Mouse (Mus musculus): ENCODE results near the gene Tekt5. TPM values are rescaled to one million over a fixed set of nuclear protein-coding genes. Genes with fewer than 3 reads are reported as not detected.

Gene Tekt5
- total and polyA plus RNA-seq, 3 experiments = 0.08 to 0.90 (median 0.71) TPM

DNA sequence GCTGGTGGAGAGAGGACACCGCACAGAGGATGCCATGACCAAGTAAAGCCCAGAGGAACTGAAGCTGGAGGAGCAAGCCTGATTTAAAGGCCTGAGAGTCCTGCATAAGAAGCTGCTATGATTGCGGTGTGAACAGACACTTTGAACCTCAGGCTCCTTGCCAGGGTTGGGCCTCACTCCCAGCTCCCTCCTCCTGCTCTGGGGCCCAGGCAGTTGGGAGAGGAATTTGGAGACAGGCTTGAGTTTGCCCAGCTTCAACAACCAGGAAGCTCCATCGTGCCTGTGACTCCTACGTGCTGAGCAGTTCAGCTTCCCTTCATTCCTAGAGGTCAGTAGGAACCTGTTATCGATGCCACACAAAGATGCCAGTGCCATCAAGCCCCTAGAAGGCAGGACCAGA, 45.9 kb downstream of the Tekt5 start:
- TF ChIP-seq POLR2AphosphoS5 (IDR thresholded peaks at IDR 0.05; ENCODE audit: insufficient replicate concordance, low read depth, low read length) = no peak
- no peak for TF ChIP-seq CTCF (IDR thresholded peaks at IDR 0.05; ENCODE audit: low read depth, low read length)
- no peak for TF ChIP-seq GATA1 (IDR thresholded peaks at IDR 0.05; ENCODE audit: borderline replicate concordance, low read length)
- TF ChIP-seq TAL1 (conservative IDR thresholded peaks at IDR 0.05; ENCODE audit: low read depth, low read length) = no peak
- no peak for TF ChIP-seq GATA2 (IDR thresholded peaks at IDR 0.05; ENCODE audit: borderline replicate concordance, low read depth, low read length)
- H3K27me3 ChIP-seq (ENCODE audit: insufficient read depth, low read length) = no peaks in the 10 kb centered on the region; the same call in 1 of the 2 replicates
- H3K4me3 ChIP-seq (ENCODE audit: low read depth, low read length) = no peak overlapping the region
- H3K9me3 ChIP-seq (replicated peaks) = no peaks in the 10 kb centered on the region
- ATAC-seq (ENCODE audit: extremely low read depth, insufficient number of reproducible peaks, low FRiP score, poor library complexity, severe bottlenecking) (no peak), DNase-seq (ENCODE audit: low spot score) (no peak)
- H3K4me1 ChIP-seq (ENCODE audit: insufficient read depth, low read depth, low read length) = no peaks in the 10 kb centered on the region
- no peaks in the 10 kb centered on the region for H3K36me3 ChIP-seq (replicated peaks)

- no peaks in the 10 kb centered on the region; the same call in 1 of the 2 replicates for H3K27me3 ChIP-seq (ENCODE audit: insufficient read depth, low read length)
- DNase-seq (ENCODE audit: low spot score) = no peak
- H3K4me3 ChIP-seq (ENCODE audit: low read depth, low read length) = no peak overlapping the region
- TF ChIP-seq GATA1 (IDR thresholded peaks at IDR 0.05; ENCODE audit: borderline replicate concordance, low read length) = no peak
- no peak for TF ChIP-seq POLR2AphosphoS5 (IDR thresholded peaks at IDR 0.05; ENCODE audit: insufficient replicate concordance, low read depth, low read length)
- TF ChIP-seq GATA2 (IDR thresholded peaks at IDR 0.05; ENCODE audit: borderline replicate concordance, low read depth, low read length) = no peak
- TF ChIP-seq CTCF (IDR thresholded peaks at IDR 0.05; ENCODE audit: low read depth, low read length) = no peak
- no peak for TF ChIP-seq TAL1 (conservative IDR thresholded peaks at IDR 0.05; ENCODE audit: low read depth, low read length)
- no peak for ATAC-seq (ENCODE audit: extremely low read depth, insufficient number of reproducible peaks, low FRiP score, poor library complexity, severe bottlenecking)
- H3K36me3 ChIP-seq (replicated peaks) = no peaks in the 10 kb centered on the region
- H3K4me1 ChIP-seq (ENCODE audit: insufficient read depth, low read depth, low read length) = no peaks in the 10 kb centered on the region
- no peaks in the 10 kb centered on the region for H3K9me3 ChIP-seq (replicated peaks)
Observed at GRCm38 (mm10) chr16:10347551-10347950, 47.7 kb downstream of the Tekt5 start.

GRCm38 (mm10) chr16:10341110-10341509, 54.2 kb downstream of the Tekt5 start:
- no peaks in the 10 kb centered on the region; the same call in 1 of the 2 replicates for H3K9me3 ChIP-seq (replicated peaks)
- DNase-seq (ENCODE audit: low spot score) (no peak), ATAC-seq (ENCODE audit: extremely low read depth, insufficient number of reproducible peaks, low FRiP score, poor library complexity, severe bottlenecking) (no peak)
- no peaks in the 10 kb centered on the region for H3K27me3 ChIP-seq (ENCODE audit: insufficient read depth, low read length)
- no peak overlapping the region for H3K4me3 ChIP-seq (ENCODE audit: low read depth, low read length)
- TF ChIP-seq TAL1 (conservative IDR thresholded peaks at IDR 0.05; ENCODE audit: low read depth, low read length) (no peak), GATA1 (IDR thresholded peaks at IDR 0.05; ENCODE audit: borderline replicate concordance, low read length) (no peak), GATA2 (IDR thresholded peaks at IDR 0.05; ENCODE audit: borderline replicate concordance, low read depth, low read length) (no peak), CTCF (IDR thresholded peaks at IDR 0.05; ENCODE audit: low read depth, low read length) (no peak), POLR2AphosphoS5 (IDR thresholded peaks at IDR 0.05; ENCODE audit: insufficient replicate concordance, low read depth, low read length) (no peak)
- no peaks in the 10 kb centered on the region for H3K4me1 ChIP-seq (ENCODE audit: insufficient read depth, low read depth, low read length)
- H3K36me3 ChIP-seq (replicated peaks) = no peaks in the 10 kb centered on the region

GRCm38 (mm10) chr16:10339930-10340329, 55.4 kb downstream of the Tekt5 start:
- Histone ChIP-seq H3K36me3 (replicated peaks) (no peaks in the 10 kb centered on the region), H3K27me3 (ENCODE audit: insufficient read depth, low read length) (no peaks in the 10 kb centered on the region), H3K4me1 (ENCODE audit: insufficient read depth, low read depth, low read length) (no peaks in the 10 kb centered on the region), H3K9me3 (replicated peaks) (no peaks in the 10 kb centered on the region; the same call in 1 of the 2 replicates), H3K4me3 (ENCODE audit: low read depth, low read length) (no peak overlapping the region)
- TF ChIP-seq CTCF (IDR thresholded peaks at IDR 0.05; ENCODE audit: low read depth, low read length) (no peak), GATA2 (IDR thresholded peaks at IDR 0.05; ENCODE audit: borderline replicate concordance, low read depth, low read length) (no peak), GATA1 (IDR thresholded peaks at IDR 0.05; ENCODE audit: borderline replicate concordance, low read length) (no peak), POLR2AphosphoS5 (IDR thresholded peaks at IDR 0.05; ENCODE audit: insufficient replicate concordance, low read depth, low read length) (no peak), TAL1 (conservative IDR thresholded peaks at IDR 0.05; ENCODE audit: low read depth, low read length) (no peak)
- DNase-seq (ENCODE audit: low spot score) (no peak), ATAC-seq (ENCODE audit: extremely low read depth, insufficient number of reproducible peaks, low FRiP score, poor library complexity, severe bottlenecking) (no peak)

DNA sequence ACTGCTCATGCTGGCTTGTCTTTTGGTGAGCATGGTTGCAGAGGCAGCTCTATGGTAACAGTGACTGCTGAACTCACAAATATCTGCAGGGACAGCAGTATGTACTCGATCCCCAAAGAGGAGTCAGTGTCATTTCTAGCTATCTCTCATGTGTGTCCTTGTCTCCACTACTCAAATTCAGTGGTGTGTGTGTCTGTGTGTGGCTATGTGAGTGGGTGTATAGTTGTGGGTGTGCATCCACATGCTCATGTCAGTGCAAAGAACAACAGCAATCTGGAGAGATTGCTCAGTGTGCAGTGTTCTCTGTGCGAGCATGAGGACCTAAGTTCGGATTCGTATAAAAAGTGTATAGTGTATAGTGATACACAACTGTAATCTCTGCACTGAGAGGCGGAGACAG, 56.7 kb downstream of the Tekt5 start:
- Histone ChIP-seq H3K4me1 (ENCODE audit: insufficient read depth, low read depth, low read length) (no peaks in the 10 kb centered on the region), H3K36me3 (replicated peaks) (no peaks in the 10 kb centered on the region), H3K4me3 (ENCODE audit: low read depth, low read length) (no peak overlapping the region), H3K9me3 (replicated peaks) (no peaks in the 10 kb centered on the region; the same call in 1 of the 2 replicates), H3K27me3 (ENCODE audit: insufficient read depth, low read length) (no peaks in the 10 kb centered on the region)
- no peak for ATAC-seq (ENCODE audit: extremely low read depth, insufficient number of reproducible peaks, low FRiP score, poor library complexity, severe bottlenecking)
- no peak for DNase-seq (ENCODE audit: low spot score)
- TF ChIP-seq CTCF (IDR thresholded peaks at IDR 0.05; ENCODE audit: low read depth, low read length) (no peak), GATA1 (IDR thresholded peaks at IDR 0.05; ENCODE audit: borderline replicate concordance, low read length) (no peak), GATA2 (IDR thresholded peaks at IDR 0.05; ENCODE audit: borderline replicate concordance, low read depth, low read length) (no peak), POLR2AphosphoS5 (IDR thresholded peaks at IDR 0.05; ENCODE audit: insufficient replicate concordance, low read depth, low read length) (no peak), TAL1 (conservative IDR thresholded peaks at IDR 0.05; ENCODE audit: low read depth, low read length) (no peak)

- Histone ChIP-seq H3K4me1 (ENCODE audit: insufficient read depth, low read depth, low read length) (no peaks in the 10 kb centered on the region), H3K27me3 (ENCODE audit: insufficient read depth, low read length) (0 out of 2 replicates have a peak, but pooled peaks cover 3% of the 10 kb centered on the region), H3K4me3 (ENCODE audit: low read depth, low read length) (no peak overlapping the region), H3K36me3 (replicated peaks) (no peaks in the 10 kb centered on the region), H3K9me3 (replicated peaks) (no peaks in the 10 kb centered on the region; the same call in 1 of the 2 replicates)
- no peak for DNase-seq (ENCODE audit: low spot score)
- TF ChIP-seq TAL1 (conservative IDR thresholded peaks at IDR 0.05; ENCODE audit: low read depth, low read length) = no peak
- no peak for TF ChIP-seq GATA2 (IDR thresholded peaks at IDR 0.05; ENCODE audit: borderline replicate concordance, low read depth, low read length)
- no peak for TF ChIP-seq CTCF (IDR thresholded peaks at IDR 0.05; ENCODE audit: low read depth, low read length)
- no peak for TF ChIP-seq POLR2AphosphoS5 (IDR thresholded peaks at IDR 0.05; ENCODE audit: insufficient replicate concordance, low read depth, low read length)
- TF ChIP-seq GATA1 (IDR thresholded peaks at IDR 0.05; ENCODE audit: borderline replicate concordance, low read length) = no peak
- ATAC-seq (ENCODE audit: extremely low read depth, insufficient number of reproducible peaks, low FRiP score, poor library complexity, severe bottlenecking) = no peak
Observed at GRCm38 (mm10) chr16:10337422-10338197, 57.7 kb downstream of the Tekt5 start.
